Mouse (Mus musculus): ENCODE results near the gene Jade1. TPM values are rescaled to one million over a fixed set of nuclear protein-coding genes. Genes with fewer than 3 reads are reported as not detected.

Gene Jade1
- polyA plus RNA-seq, 1 experiment from 2014 or later, result 14.4 TPM

DNA sequence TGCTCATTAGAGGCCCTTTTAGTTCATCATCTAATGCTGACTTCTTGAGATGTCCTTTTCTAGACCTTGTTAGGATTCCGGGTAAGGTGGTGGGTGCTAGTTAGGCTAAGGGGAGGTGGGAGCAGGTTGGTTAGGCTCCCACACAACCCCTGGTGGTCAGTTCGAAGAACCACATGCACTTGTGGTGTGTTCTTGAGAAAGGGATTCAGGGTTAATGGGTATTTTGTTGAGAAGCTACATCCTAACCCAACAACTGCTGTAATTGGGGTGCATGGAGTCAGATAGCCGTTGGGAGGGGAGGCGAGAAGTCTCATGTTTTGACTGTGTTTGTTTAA, 50.8 kb downstream of the Jade1 start:
- peaks cover 39% of the 10 kb centered on the region for H3K36me3 ChIP-seq
- no peak overlapping the region for H3K4me3 ChIP-seq
- H3K27ac ChIP-seq, result no peak overlapping the region
- H3K4me2 ChIP-seq (replicated peaks), result no peak overlapping the region
- no peak overlapping the region for H3K9ac ChIP-seq
- whole genome bisulfite sequencing, result 87% methylated on average over 4 of the region's 4 CpGs
- H3K4me1 ChIP-seq, result peaks cover 8% of the 10 kb centered on the region
- H3K27me3 ChIP-seq (replicated peaks), result no peaks in the 10 kb centered on the region
- H3K9me3 ChIP-seq, result no peaks in the 10 kb centered on the region
- 0 out of 2 replicates have a peak, but pooled peaks have one; percentile 11 for ATAC-seq (ENCODE audit: low FRiP score, low read depth)

DNA sequence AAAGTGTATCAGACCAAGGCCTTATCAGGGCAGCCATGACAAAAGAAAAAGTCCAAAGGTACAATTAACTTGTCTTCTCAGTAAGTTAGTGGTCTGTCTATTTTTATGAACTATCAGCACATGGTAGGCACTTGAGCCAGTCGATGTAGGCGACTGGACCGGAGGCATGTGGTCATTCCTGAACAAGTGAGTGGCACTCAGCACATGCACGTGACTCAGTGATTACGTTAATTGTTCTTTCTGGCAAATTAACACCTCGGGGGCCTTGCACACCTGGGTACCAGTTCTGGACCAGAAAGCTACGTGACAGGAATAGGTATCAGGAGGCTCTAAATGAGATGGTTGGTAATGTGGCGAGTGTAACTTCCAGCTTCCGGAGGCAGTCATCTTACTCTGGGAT, 51.5 kb downstream of the Jade1 start:
- Histone ChIP-seq H3K27me3 (replicated peaks) (no peaks in the 10 kb centered on the region), H3K27ac (no peak overlapping the region), H3K4me2 (replicated peaks) (no peak overlapping the region), H3K9ac (no peak overlapping the region), H3K4me3 (no peak overlapping the region), H3K36me3 (peaks cover 42% of the 10 kb centered on the region), H3K4me1 (peaks cover 8% of the 10 kb centered on the region), H3K9me3 (no peaks in the 10 kb centered on the region)
- 91% methylated on average over 9 of the region's 9 CpGs for WGBS
- no peak for ATAC-seq (ENCODE audit: low FRiP score, low read depth)

DNA sequence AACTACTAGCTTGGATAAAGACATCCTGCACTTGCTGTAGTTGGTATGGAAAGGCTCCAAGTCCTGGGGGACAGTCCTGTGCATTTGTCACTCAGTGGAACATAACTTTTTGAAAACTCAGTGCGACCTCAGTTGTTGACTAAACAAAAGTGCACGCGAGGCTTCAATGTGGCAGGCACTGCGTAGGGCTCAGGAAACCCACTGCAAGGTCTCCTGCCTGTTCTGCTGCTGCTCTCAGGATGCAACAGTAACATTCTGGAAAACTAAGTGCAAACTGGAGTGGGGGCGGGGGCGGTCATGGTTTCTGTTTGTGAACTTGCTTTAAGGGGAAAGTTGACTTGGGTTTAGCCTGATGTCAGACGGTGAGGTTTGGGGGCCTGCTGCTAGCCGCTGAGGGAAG, 51.9 kb downstream of the Jade1 start:
- WGBS, result 94% methylated on average over 8 of the region's 8 CpGs
- Histone ChIP-seq H3K27me3 (replicated peaks) (no peaks in the 10 kb centered on the region), H3K9ac (no peak overlapping the region), H3K4me1 (peaks cover 8% of the 10 kb centered on the region), H3K27ac (no peak overlapping the region), H3K9me3 (no peaks in the 10 kb centered on the region), H3K4me3 (no peak overlapping the region), H3K36me3 (peaks cover 45% of the 10 kb centered on the region), H3K4me2 (replicated peaks) (no peak overlapping the region)
- ATAC-seq (ENCODE audit: low FRiP score, low read depth), result no peak

DNA sequence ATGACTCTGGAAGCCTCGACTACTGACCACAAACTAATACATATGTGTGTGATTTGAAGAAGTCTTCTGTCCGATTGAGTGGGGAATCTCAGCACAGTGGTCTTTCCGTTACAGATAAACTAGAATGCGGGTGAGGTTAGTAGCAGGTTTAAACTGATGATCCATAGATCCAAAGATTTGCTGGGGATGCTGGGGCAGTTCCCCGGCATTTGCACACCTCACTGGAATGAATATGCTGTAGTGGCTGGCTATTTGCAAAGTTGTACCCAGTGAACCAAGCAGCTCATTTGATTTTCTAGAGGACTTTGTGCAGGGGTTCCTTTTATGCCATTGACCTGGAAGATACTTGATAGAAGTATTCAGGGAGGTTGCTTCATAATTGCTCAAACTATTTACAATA, 53.5 kb downstream of the Jade1 start:
- Histone ChIP-seq H3K9me3 (no peaks in the 10 kb centered on the region), H3K36me3 (peaks cover 55% of the 10 kb centered on the region), H3K9ac (no peak overlapping the region), H3K27ac (no peak overlapping the region), H3K4me1 (no peaks in the 10 kb centered on the region), H3K4me3 (no peak overlapping the region), H3K27me3 (replicated peaks) (no peaks in the 10 kb centered on the region), H3K4me2 (replicated peaks) (no peak overlapping the region)
- 93% methylated on average over 5 of the region's 5 CpGs for WGBS
- no peak for ATAC-seq (ENCODE audit: low FRiP score, low read depth)

DNA sequence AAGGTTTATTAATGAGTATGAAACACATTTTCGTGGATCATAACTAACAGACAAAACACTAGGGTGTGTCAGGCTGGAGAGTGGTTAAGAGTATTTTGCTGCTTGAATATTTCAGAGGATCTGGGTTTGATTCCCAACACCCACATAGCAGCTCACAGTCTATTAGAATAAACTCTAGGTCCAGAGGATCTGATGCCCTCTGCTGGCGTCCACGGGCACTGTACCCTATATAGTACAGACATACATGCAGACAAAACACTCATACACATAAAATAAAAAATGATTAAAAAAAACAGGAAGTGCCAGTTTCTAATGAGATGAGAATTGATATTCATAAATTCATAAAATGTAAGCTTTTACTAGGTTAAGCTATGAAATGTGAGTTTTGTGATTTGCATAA, 56.7 kb downstream of the Jade1 start:
- H3K36me3 ChIP-seq, result peaks cover 48% of the 10 kb centered on the region
- WGBS, result 92% methylated on average over 3 of the region's 3 CpGs
- no peak for ATAC-seq (ENCODE audit: low FRiP score, low read depth)

DNA sequence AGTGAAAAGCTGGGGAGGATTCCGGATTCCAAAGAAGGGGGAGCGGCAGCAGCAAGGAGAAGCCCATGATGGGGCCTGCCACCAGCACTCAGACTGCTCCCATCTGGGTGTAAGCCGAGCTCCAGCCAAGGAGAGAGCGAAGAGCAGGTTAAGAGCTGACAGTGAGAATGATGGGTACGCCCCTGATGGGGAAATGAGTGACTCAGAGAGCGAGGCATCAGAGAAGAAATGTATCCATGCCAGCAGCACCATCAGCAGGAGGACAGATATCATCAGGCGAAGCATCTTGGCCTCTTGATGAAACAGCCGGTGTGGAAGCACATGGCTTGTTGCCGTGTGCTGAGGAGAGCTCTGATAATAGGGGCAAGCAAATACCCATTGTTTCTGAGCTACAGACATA, 58.2 kb downstream of the Jade1 start:
- no peak overlapping the region for H3K4me2 ChIP-seq (replicated peaks)
- peaks cover 48% of the 10 kb centered on the region for H3K36me3 ChIP-seq
- H3K27me3 ChIP-seq (replicated peaks), result no peaks in the 10 kb centered on the region
- no peak for ATAC-seq (ENCODE audit: low FRiP score, low read depth)
- H3K4me3 ChIP-seq, result no peak overlapping the region
- no peaks in the 10 kb centered on the region for H3K4me1 ChIP-seq
- no peak overlapping the region for H3K9ac ChIP-seq
- no peak overlapping the region for H3K27ac ChIP-seq
- H3K9me3 ChIP-seq, result no peaks in the 10 kb centered on the region
- WGBS, result 95% methylated on average over 9 of the region's 9 CpGs

More for the DNA sequence above, 56.7 kb downstream of the Jade1 start:
- H3K27me3 ChIP-seq (replicated peaks), result no peaks in the 10 kb centered on the region
- H3K9ac ChIP-seq, result no peak overlapping the region
- H3K27ac ChIP-seq, result no peak overlapping the region
- no peaks in the 10 kb centered on the region for H3K9me3 ChIP-seq
- H3K4me1 ChIP-seq, result no peaks in the 10 kb centered on the region
- no peak overlapping the region for H3K4me3 ChIP-seq
- H3K4me2 ChIP-seq (replicated peaks), result no peak overlapping the region

DNA sequence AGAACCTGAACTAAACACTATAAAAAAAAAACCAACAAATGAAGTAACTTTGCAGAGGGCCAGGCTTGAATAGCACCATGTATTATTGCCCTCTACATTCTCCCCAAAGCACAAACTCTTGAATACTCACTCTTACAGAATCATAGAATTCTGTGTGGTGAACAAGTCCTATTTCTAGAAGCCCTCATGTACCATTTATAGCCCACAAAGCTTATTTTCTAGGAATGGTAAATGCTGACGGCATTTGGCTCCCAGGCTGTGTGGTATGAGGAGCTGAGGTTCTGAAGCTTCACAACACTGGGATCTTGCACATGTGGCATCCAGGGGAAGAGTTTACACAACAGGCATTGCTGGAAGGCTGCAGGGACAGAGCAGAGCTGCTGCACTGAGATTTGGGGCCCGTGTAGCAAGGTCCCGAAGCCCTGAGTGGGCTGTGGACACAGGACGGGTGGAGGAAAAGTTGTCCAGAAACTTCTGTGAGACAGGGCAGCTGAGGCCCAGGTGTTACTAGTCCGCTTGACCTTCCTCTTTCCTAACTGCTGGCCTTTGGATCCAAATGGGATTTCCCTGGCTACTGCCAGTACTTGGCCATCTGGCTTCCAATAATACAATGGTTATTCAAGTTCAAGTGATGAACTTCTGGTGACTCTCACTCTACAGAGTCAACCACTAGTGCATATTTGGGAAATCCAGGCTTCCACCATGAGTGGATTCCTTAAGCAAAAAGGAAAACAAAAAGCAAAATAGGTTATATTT, 58.9 kb downstream of the Jade1 start:
- 90% methylated on average over 5 of the region's 5 CpGs for WGBS
- Histone ChIP-seq H3K9ac (no peak overlapping the region), H3K36me3 (peaks cover 44% of the 10 kb centered on the region), H3K9me3 (no peaks in the 10 kb centered on the region), H3K4me2 (replicated peaks) (no peak overlapping the region), H3K4me3 (no peak overlapping the region), H3K4me1 (no peaks in the 10 kb centered on the region), H3K27me3 (replicated peaks) (no peaks in the 10 kb centered on the region), H3K27ac (no peak overlapping the region)
- ATAC-seq (ENCODE audit: low FRiP score, low read depth), result no peak

DNA sequence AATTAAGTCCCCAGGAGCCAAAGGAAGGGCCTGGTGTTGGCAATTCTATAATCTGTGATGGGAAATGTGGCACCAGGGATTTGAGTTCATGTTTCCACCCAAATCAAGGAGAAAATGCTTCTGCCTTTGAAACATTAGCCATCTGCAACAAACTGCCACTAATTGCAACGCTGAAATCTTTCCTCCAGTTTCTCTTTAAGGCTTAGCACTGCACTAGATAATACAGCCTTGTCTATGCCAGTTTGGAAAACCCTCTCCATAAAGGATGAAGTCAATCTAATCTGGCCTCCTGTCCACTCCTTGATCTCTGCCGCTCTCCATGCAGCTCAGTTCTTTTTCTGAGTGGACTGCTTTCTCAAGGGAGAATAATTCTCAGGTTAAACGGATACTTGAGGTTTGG, 62.5 kb downstream of the Jade1 start:
- Histone ChIP-seq H3K36me3 (peaks cover 18% of the 10 kb centered on the region), H3K4me1 (no peaks in the 10 kb centered on the region), H3K9me3 (no peaks in the 10 kb centered on the region), H3K9ac (no peak overlapping the region), H3K27ac (no peak overlapping the region), H3K27me3 (replicated peaks) (no peaks in the 10 kb centered on the region), H3K4me2 (replicated peaks) (no peak overlapping the region), H3K4me3 (no peak overlapping the region)
- WGBS, result 84% methylated on average over 3 of the region's 3 CpGs
- ATAC-seq (ENCODE audit: low FRiP score, low read depth), result no peak

DNA sequence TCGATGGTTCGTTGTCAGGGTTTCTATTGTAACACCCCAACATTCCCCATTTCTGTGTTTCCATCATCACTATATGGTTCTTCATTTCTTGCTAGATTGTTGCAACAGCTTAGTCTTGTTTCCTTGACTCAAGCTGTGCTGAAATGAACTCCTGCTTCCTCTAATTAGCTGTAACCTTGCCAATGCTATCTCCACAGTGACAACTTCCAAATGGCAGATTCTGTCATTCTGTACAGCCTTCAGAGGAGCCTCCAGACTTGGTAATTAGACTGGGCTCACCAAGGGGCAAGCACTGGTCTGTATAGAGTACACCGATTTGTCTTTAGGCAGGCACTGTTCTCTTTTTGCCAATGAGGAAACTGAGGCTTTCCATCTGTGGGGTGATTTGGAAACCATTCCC, 63.0 kb downstream of the Jade1 start:
- 86% methylated on average over 3 of the region's 3 CpGs for WGBS
- no peaks in the 10 kb centered on the region for H3K4me1 ChIP-seq
- H3K9me3 ChIP-seq, result no peaks in the 10 kb centered on the region
- no peak overlapping the region for H3K4me3 ChIP-seq
- H3K9ac ChIP-seq, result no peak overlapping the region
- no peak overlapping the region for H3K27ac ChIP-seq
- H3K36me3 ChIP-seq, result peaks cover 14% of the 10 kb centered on the region
- no peaks in the 10 kb centered on the region for H3K27me3 ChIP-seq (replicated peaks)
- no peak overlapping the region for H3K4me2 ChIP-seq (replicated peaks)
- no peak for ATAC-seq (ENCODE audit: low FRiP score, low read depth)

DNA sequence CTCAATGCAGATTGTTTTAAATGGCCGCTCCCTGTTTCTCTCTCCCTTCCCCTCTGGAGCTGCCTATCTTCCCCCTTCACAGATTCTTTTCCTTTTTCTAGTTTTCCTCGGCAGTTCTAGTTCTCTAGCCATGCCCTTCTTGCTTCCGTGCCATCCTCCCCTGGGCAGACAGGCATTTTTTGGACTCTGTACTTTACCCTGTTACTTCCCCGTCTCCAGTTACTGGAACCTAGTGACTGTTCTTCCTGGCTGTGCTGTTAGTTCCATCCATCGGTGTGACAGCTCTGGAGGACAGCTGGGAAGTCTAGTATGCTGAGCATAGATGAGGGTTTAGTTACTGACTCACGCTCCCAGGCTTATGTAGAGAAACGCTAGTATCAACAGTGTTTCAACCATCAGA, 65.4 kb downstream of the Jade1 start:
- Histone ChIP-seq H3K4me1 (no peaks in the 10 kb centered on the region), H3K9me3 (no peaks in the 10 kb centered on the region), H3K27me3 (replicated peaks) (no peaks in the 10 kb centered on the region), H3K4me3 (no peak overlapping the region), H3K27ac (no peak overlapping the region), H3K36me3 (peaks cover 3% of the 10 kb centered on the region; the same call in 1 of the 2 replicates), H3K4me2 (replicated peaks) (no peak overlapping the region), H3K9ac (no peak overlapping the region)
- WGBS, result 91% methylated on average over 7 of the region's 7 CpGs
- no peak for ATAC-seq (ENCODE audit: low FRiP score, low read depth)

DNA sequence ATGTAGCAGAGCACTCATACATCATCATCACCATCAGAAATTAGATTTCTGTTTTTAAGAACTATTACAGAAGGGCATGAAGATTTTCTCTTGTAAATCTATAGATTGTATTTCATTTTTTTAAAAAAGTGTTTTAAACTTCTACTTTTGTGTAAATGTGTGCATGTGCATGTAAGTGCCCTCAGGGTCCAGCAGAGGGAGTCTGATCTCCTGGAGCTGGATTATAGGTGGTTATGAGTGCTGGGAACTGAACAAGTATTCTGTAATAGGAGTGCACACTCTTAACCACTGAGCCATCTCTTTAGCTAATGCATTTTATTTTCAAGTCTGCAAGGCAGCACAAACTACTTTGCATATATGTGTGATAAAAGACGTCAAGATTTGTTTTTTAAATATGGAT, 100.1 kb downstream of the Jade1 start:
- no peak overlapping the region for H3K9ac ChIP-seq
- peaks cover 20% of the 10 kb centered on the region for H3K36me3 ChIP-seq
- H3K27ac ChIP-seq, result no peak overlapping the region
- ATAC-seq (ENCODE audit: low FRiP score, low read depth), result no peak
- no peaks in the 10 kb centered on the region for H3K27me3 ChIP-seq (replicated peaks)
- no peak overlapping the region for H3K4me3 ChIP-seq
- H3K4me1 ChIP-seq, result no peaks in the 10 kb centered on the region
- H3K9me3 ChIP-seq, result no peaks in the 10 kb centered on the region
- no peak overlapping the region for H3K4me2 ChIP-seq (replicated peaks)
- WGBS, result 90% methylated on average over 1 of the region's 1 CpGs

Measured in neural tube, embryonic 12.5 days (tissue).